Mouse (Mus musculus) skeletal muscle tissue, adult 2 months (tissue): ENCODE measurements around the gene Btf3.

ENCODE experiments used
- DNase-seq: peaks from one replicate; pipeline ENCODE4 v3.0.0-alpha.2; 2012; ENCODE audit warnings: low read depth, low spot score

Btf3 gene

DNA sequence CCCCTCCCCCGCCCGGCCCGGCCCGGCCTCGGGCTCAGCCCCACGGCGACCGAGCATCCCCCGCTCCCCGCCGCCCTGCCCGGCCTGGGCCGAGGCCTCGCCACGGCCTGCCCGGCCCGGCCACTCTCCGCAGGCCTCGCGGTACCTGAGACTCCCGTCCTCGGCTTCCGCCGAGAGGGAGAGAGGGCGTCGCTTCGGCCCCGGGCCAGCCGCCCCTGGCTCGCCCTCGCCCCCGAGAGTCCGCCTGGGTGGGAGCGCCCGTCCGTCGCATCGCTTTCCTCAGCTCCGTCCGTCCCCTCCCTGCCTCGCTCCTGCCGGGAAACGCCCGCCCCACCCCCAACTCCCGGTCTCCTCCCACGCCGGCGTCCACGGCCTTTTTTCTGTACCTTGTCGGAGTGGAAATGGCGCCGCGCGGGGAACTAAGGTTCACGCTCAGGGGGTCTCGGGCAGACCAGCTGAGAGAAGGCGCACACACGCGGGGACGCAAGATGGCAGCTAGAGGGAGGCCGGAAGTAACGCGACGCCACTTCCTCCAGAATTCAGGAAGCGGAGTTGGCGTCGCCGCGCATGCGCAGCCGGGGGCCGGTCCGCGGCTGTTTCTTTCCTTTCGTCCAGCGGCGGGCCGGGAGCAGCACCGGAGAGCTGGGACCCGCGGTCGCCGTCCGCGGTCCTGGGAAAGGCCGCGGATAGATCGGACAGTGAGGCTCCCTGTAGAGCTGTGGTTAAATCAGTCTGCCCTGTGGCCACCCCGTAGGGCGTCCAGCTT lies at the start of gene Btf3:
TSS of gene Btf3 (minus strand) at position 527 of the 766 bp plus-strand sequence.
- peak; percentile 91 for DNase-seq

DNA sequence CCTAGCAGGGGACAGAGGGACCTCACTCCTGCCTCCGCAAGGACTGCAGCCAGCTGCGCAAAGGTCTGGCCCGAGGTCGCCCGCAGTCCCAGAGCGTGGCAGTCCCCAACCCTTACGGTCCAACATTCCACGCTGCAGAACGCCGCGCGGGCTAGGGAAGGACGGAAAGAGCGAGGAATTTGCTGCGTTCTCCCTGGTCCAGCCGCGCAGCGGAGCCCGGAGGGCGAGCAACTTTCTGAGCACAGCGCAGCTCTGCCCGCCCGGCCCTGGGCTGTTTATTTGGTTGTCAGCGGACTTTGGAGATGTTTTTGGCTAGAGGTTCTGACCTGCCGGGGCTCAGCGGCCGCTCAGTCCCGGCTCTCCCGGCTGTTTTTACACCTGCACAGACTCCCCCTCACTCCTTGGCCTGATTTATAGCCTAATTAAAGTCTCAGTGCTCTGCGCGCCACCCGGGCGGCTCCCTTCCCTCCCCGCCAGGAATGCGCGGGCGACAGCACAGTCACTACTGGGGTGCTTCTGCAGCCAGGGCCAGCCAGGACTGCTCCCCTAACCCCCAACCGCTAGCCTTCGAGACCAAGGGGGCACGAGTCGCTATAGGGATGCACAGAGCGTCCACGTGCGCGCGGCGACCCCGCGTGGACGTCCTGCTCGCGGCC lies 49.1 kb upstream of the Btf3 start:
- DNase-seq = no peak

DNA sequence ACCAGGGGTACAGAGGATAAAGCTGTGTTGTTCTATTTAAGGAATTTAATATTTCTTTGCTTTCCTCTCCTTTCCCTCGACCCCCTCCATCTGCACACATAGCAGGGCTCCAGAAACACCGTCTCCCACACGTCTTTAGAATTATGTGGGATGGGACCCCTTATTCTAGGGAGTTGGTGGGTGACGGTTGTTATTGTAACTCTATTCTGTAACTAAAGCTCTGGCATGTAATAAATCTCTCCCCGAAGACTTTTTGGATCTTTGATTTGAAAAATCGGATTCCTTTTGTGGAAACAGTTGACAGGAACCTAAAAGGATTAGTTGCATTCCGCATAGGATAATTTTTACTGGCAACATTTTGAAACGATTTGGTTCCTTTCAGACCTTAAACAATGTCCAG lies 48.3 kb upstream of the Btf3 start:
- no peak for DNase-seq

DNA sequence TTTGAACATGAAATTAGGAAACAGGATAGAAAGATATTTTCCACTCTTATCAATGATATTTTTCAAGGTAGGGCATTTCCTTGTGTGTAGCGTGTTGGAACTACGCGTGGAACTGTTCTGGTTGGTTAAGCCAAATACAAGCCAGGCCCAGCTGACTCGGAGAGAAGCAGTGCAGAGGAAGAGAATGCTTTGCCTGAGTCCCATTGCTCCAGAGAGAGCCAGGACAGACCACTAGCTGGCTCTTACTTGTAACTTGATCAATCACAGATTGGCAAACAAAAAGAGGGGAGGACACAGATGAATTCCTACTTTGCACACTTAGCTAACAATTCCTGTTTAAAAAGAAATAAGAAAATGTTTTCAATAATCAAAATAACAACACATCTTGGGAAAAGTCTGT lies 46.2 kb upstream of the Btf3 start:
- DNase-seq = no peak

DNA sequence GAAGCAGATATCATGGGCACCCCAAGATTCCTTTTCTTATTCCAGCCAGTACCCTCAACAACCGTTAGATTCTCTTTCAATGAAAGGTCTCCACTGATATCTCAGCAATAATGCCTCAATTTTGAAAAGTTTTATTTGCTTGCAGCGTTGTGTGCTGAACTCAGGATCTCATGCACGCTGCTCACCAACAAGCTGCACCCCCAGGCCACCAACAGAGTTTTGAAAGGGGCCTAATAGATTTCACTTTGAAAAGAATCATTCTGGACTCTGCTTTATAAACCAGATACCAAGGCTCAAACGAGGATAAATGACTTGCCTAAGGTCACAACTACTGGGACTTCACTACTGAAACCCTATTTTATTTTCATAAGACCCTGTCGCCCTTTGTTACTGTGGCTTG lies 44.4 kb upstream of the Btf3 start:
- no peak for DNase-seq

DNA sequence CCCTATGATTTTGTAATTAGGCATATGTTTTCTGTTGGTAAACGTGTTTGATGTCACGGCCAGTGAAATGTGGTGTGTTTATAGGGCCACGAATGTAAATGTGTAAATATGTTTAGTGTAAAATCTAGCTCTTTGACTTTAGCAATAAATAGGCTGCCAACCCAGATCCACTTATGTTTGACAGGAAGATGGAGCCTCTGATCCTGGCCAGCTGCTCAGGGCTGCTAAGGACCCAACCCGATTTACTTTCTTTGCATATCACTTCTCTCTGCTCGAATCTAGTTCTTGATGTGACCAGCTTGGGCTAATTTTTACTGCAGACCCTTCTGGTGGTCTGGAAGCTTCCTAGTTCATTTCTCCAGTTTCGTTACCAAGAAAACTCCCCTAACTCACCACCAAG lies 43.6 kb upstream of the Btf3 start:
- DNase-seq = no peak

DNA sequence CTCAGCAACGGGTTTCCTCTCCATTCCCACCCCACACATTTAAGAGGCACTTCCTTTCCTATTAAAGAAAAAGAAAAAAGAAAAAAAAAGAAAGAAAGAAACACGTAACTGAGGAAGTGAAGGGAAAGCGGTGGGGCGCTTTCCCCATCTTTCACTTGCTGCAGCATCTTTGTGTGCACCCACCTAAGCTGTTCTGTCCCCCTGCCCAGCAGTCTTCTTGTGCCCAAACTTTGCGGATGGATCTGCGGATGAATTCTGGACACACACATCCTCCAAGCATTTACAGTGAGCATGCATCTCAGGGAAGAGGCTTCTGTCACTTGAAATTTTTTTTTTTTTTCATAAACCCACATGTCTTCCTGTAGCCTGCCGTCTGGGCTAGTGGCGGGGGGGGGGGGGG lies 42.5 kb upstream of the Btf3 start:
- DNase-seq = no peak

DNA sequence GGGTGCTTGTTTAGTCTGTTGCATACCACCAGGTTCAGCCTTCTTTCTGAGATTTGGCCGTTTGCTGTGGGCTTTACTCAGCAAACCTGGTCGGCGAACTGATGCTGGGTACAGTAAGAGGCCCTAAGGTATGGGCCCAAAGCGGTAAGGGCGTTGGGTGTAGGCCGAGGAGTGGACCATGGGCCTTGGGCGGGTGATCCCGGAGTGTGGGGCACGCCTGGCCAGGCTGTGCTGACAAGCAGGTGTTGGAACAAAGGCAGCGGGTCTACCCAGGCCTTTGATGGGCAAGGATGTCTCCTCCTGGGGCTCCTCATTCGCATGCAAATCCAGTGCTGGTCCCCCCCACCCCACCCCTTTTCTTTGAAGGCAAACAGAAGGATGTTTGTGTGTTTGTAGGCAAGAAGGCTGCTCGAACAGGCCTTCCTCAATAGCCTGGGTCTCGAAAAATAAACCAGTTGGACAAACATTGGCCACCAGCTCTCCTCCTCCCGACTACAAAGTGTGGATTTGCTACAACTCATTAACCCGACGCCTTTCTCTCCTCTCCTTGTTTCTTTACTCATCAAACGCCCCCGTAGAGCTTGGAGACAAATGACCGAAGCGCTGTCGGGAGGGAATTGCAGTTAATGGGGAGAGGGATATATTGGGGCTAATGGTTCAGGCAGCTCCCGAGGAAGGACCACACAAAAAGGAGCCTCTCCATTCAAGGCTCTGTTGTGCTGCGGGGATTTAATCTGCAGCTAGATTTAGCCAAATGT lies 41.8 kb upstream of the Btf3 start:
- DNase-seq = no peak

DNA sequence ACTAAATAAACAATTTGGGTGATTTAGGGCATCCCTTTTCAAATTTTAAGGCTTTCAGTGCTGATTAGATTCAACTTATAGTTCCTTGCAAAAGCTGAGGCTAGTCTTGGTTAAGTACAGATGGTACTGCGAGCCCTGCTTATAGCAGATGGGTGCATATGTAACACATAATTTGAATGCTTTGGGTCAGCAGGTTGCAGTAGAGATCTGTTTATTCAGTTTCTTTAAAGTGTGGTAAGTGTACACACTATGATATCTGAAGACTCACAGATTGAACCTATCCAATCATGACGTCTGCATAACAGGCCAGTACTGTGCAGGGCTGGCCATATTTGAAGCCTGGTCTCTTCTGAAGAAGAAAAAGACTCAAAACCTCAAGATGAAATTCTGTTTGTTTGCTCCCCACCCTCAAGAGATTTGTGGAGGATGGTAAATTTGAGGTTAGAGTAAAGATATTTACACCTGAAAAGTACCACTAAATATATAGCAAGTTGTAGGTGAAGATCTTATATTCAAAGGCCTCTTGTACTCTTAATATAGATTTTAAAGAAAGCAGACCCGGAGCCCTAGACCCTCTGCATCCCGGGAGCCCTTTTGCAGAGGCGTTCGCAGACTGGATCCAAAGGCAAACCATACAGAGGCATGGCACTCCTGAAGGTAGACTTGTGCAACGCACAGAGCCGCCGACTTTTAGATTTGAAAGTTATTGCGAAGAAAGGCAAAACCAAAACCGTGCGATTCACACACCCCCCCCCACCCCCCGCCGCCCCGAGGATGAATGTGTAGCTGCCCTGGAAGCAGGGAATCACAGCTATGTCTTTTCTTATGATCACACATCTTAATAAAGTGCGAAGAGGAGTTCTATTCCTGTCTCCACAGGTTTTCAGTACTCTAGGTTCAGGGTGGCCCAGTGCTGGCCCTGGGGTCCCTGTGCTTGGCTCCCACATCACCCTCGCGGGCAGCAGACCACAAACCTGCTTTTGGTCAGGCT lies 40.9 kb upstream of the Btf3 start:
- DNase-seq = no peak

DNA sequence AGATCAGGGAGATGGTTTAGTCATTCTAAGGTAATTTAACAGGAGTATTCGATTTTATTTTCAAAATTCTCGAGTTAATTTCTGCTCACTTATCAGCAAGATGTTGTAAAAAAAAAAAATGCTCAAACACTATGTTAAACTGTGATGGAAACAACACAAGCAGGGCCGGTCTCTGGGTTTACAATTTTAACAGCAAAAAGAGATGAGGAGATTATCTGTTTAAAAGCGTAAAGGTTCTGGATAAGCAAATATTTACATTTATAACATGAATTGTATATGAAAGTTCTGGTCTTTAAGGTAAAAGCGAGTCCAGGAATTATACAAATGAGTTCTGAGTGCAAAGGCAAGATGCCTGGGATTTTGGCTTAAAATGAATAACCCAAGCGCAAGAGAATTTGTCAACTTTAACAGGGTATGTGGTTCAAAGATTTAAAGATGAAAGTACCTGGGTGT lies 40.2 kb upstream of the Btf3 start:
- no peak for DNase-seq

DNA sequence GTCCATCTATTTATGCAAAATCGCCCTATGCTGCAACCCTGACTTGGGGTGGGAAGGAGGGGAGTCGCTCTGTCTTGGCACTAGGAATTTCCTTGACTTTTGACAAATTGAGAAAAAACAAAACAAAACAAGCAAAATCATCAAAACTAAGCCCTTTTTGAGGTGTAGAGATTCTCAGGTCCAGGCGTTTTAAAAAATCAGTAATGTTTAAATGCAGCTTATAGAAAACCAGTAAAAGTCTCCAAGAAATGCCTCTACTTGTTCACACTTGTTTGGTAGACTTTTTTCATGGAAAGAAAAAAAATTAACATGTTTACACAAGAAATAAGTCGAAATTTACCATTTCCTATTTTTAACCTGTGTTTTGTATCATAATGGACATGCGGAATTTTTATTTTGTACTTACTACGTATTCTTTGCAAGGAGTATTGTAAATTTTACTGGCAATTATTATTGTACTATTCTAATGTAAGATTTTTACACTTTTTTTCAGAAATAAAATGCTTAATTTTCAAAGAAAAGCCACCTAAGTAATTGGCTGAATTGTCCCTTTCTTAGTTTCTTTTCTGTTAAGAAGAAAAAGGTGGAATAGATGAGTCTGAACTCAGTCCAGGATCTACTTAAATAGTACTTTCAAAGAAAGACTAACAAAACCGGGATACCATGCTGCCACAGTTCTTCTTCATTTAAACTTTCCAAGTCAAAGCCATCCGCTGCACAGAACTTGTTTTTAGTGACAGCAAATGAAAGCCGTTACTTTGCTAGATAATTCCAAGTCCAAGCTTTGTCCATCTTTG lies 39.6 kb upstream of the Btf3 start:
- DNase-seq = no peak

DNA sequence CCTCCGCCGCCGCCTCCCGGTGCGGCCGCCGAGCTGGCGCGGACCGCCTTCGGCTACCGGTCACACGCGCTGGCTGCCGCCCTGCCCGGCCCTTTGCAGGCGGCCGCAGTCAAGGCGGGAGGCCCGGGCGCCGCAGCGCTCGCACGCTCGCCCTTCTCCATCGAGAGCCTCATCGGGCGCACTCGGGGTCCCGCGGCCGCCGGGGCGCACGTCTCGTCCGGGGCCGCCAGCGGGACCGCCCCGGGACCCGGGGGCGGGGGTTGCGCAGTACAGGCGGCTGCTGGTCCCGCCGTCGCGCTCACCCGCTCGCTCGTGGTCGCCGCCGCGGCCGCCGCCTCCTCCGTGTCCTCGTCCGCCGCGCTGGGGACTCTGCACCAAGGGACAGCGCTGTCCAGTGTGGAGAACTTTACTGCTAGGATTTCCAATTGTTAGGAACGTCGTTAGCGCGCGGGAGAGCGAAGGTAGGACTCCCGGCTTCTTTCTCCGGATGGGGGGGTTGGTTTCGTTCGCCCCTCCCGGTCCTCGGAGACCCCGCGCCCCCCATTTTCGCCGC lies 38.8 kb upstream of the Btf3 start:
- DNase-seq = no peak

DNA sequence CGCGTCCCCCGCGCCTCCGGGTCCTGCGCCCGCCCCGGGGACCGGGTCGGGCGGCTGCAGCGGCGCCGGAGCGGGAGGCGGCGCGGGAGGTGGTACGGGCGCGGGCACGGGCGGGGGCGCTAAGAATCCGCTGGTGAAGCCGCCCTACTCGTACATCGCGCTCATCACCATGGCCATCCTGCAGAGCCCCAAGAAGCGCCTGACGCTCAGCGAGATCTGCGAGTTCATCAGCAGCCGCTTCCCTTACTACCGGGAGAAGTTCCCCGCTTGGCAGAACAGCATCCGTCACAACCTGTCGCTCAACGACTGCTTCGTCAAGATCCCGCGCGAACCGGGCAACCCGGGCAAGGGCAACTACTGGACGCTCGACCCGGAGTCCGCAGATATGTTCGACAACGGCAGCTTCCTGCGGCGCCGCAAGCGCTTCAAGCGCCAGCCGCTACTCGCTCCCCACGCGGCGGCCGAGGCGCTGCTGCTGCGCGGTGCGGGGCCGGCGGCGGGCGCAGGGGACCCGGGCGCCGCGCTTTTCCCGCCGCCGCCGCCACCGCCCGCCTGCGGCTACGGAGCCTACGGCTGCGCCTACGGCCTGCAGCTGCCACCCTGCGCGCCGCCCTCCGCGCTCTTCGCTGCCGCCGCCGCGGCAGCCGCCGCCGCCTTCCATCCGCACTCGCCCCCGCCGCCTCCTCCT lies 38.2 kb upstream of the Btf3 start:
- DNase-seq = no peak

- peak; percentile 3 for DNase-seq
These were observed 37.4 kb upstream of the Btf3 start, which contains the start of gene Foxd1 for GRCm38 (mm10) chr13:98354090-98354801. Foxd1 (plus strand) TSS chr13:98354242.

GRCm38 (mm10) chr13:98353709-98354089 lies 36.9 kb upstream of the Btf3 start:
- no peak for DNase-seq

GRCm38 (mm10) chr13:98352381-98352975 lies 35.7 kb upstream of the Btf3 start:
- DNase-seq = no peak

DNA sequence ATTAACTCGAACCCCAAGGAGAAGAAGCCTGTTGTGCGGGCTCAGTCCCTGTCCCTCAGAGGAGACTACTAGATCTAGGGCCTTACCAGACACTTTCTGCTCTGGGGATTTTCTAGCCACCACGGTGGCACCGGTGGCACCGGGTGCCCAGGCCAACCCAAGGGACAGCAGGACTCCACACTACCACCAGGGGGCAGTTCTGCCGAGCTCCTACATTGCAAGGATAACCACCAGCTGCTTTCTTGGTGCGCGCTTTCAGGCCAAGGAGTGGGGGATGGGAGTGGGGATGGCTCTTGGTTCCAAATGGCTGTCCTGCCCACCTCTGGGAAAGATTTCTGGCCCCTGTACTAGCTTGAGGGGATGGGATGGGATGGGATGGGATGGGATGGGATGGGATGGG lies 34.7 kb upstream of the Btf3 start:
- DNase-seq = no peak

GRCm38 (mm10) chr13:98349491-98349890 lies 32.7 kb upstream of the Btf3 start:
- no peak for DNase-seq

DNA sequence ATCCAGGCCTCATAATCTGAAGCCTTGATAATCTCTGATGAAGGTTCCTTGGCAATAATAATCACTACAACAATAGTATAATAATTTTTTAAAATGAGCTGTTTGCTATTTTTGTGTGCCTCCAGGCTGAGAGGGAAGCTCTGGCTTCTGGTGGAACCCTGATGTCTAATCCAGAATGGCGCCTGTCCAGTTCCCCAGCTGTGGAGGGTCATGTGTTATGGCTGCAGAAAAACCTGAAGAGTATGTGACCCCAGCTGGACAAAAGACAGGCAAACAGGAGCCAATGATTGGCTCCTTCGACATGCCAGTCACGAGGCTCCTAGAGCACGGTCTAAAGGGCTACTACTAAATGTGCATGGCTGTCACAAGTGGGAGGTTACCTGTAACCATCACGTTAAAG lies 23.7 kb upstream of the Btf3 start:
- DNase-seq = no peak
